Mouse (Mus musculus) lung, postnatal 25 days (tissue): ENCODE data around the gene Btbd3.

ENCODE experiments used
- DNase-seq: peaks from one replicate; pipeline ENCODE4 v3.0.0; 2022; ENCODE audit warnings: low spot score

Gene Btbd3

DNA sequence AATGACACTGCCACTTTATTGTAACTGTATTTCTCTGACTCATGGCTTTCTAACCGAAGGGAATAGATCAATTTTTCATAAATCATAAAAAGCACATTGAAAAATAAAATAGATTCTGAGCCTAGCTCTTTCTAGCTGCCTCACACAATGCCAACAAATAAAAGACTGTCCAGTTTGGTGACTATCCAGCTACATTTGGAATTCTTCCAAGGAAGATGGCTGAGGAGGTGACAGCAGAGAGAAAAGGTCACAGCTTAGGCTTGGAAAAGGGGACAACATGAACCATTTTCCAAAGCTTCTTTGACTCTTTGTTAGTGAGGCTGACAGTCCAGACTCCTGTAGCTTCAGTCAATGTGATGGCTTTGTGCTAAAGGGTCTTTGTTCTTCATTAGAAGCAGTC lies 132.2 kb downstream of the Btbd3 start:
- DNase-seq, result no peak

- no peak for DNase-seq
Observed at GRCm38 (mm10) chr2:138403046-138403445, 146.7 kb downstream of the Btbd3 start.

DNA sequence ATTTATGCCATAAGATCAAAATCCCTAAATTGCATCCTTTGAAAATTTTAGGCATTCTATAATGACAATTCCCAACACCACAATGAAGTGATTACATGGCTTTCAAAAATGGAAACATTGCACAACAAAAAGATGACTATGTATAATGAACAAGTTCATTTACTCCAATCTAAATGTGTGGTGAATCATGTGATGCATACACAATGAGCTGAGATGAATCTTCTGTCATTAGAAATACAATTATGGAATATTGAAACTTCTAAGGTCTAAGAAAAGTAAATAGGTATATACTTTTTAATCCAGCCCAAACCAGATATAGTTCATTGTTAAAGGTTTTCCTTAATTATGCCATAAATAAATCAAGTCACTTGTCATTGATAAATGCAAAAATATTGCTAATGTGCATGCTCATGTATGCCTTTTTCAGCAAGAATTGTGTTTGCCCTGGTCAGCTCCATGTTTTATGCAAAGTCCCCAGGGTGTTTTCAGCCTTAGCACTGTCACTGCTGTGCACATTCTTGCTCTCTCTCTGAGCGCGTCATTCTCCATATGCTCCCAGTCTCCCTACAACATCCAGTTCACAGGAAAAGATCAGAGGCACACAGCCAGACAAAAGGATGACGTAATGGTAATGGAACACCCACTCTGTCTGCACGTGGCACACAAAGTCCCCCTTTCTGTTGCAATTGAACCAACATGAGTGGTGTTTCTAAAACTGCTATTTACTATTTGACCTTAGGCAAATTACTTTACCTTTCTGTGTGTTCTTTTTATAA lies 149.6 kb downstream of the Btbd3 start:
- DNase-seq, result peak; percentile 2

GRCm38 (mm10) chr2:138406703-138407102 lies 150.3 kb downstream of the Btbd3 start:
- no peak for DNase-seq

DNA sequence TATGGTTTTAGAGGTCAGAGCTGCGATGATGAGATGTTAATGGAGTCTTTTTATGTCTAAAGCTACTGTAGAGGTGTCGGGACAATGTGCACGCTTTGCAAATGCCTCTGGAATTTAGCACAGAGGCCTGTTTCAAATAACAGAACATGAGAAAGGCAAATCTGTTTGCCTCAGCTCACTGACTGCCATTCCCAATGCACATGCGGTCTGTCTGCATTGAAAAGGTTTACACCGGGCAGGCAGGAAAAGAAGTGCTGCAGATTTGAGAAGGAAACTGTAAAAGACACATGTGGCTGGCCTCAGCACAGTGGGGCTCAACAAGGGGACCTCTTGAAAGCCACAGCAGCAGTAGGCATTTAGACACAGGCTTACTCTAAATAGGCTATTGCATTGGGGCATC lies 156.2 kb downstream of the Btbd3 start:
- DNase-seq, result no peak

GRCm38 (mm10) chr2:138422321-138422720 lies 166.0 kb downstream of the Btbd3 start:
- DNase-seq, result no peak

- no peak for DNase-seq
Observed at GRCm38 (mm10) chr2:138431991-138432390, 175.6 kb downstream of the Btbd3 start.

GRCm38 (mm10) chr2:138446466-138446865 lies 190.1 kb downstream of the Btbd3 start:
- DNase-seq, result no peak

GRCm38 (mm10) chr2:138446943-138447342 lies 190.6 kb downstream of the Btbd3 start:
- DNase-seq, result no peak

GRCm38 (mm10) chr2:138447681-138448080 lies 191.3 kb downstream of the Btbd3 start:
- no peak for DNase-seq

GRCm38 (mm10) chr2:138468046-138468572 lies 211.7 kb downstream of the Btbd3 start:
- no peak for DNase-seq

GRCm38 (mm10) chr2:138473407-138473806 lies 217.0 kb downstream of the Btbd3 start:
- no peak for DNase-seq

DNA sequence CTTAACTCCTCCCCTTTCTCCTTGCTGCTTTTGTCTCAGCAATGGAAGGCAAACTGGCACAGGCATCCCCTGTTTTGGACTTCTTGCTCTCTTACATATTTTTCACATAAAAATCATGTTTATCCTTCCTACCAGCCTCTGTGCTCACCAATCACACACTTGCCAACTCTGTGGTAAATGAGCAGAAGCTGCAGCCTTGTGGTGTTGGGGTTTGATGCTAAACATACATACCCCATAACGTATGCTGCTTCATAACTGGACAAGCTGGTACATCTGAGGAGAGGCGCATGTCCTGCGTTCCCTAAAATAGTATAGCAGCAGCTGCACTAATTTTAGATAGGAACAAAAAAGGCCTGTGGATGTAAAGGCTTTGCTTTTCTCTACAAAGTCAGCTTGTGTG lies 220.1 kb downstream of the Btbd3 start:
- no peak for DNase-seq

DNA sequence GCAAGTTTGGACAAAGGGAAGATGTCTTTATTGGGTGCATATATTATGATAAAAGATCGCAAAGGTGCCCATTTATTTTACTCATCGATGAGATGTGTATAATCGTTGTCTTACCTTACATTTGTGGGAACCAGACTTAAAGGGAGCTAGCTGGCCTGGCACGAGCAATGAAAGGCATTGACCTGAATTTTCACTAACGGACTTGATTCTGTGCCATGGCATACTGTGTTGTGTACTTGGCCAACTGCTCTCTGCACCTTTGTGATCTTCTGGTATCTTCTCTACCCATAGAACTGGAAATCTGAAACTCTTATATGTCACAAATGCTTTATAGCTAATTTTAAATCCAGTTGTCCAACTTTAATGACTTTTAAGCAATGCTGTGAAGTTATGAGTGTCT lies 220.9 kb downstream of the Btbd3 start:
- DNase-seq, result no peak

DNA sequence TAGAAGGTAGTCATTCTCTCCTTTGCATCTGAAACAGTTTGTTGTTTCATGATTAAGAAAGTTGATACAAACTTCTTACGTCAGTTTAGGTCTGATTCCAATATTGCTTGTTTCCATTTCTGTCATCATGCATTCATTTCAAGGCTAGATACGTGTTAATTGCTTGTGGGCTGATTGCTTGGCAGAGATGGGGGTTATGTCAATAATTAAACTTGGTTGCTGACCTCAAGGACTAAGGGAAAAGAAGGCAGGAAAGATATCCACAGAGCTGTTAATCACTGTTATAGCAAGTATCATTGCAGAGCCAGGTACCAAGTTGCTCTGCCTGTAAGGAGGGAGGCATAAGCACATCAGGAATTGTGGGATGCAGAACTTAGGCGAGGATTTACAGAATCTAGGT lies 226.2 kb downstream of the Btbd3 start:
- no peak for DNase-seq

DNA sequence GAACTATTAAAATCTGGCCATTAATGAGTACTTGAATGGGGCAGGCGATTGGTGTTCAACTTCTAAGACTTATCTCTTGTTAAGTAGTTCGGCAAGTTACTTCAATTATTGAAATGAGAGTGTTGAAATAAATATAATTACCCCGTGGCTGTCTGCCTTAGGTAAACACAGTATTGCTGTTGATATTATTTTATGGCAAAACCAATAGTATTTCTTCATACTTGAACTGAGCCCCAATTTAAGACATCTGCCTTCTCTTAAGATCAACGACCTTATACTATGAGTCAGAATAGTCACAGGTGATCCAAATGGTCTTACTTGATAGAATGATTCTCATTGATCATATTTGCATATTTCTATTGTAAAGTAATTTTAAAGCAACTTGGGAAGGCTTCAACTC lies 228.5 kb downstream of the Btbd3 start:
- no peak for DNase-seq

DNA sequence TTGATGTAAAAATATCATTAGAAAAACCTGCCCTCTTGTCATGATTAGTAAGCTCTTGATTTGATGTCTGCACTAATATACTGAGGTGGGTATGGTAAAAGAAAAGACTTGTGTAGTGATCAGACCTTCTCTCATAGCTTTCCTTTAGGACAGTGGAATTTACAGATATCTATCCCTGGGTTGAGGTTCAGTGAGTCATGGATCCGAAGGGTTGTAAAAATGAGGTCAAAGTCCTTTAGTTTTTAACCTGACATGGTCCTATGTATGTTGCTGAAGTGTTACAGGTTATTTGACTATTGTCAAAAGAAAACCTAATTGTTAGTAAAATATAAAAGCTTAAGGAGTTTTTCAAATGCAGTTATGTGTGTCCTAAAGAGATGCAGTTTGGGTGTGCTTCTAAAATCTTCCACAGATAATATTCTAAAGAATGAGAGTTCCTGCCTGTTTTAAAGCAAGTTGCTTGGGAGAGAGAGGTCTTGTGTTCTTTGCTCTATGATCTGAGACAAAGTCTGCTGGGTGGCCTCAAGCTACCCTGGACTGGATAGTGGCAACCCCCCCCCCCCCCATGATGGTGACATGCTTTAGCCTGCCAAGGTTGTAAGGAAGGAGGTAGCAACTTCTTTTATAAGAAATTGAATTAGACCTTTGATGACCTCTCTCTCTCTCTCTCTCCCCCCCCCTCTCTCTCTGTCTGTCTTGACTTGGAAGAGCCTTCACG lies 234.5 kb downstream of the Btbd3 start:
- no peak for DNase-seq

GRCm38 (mm10) chr2:138492176-138492575 lies 235.8 kb downstream of the Btbd3 start:
- DNase-seq, result no peak

- no peak for DNase-seq
Observed at GRCm38 (mm10) chr2:138503866-138504380, 247.6 kb downstream of the Btbd3 start.

- DNase-seq, result no peak
Observed at GRCm38 (mm10) chr2:138515531-138515930, 259.2 kb downstream of the Btbd3 start.

DNA sequence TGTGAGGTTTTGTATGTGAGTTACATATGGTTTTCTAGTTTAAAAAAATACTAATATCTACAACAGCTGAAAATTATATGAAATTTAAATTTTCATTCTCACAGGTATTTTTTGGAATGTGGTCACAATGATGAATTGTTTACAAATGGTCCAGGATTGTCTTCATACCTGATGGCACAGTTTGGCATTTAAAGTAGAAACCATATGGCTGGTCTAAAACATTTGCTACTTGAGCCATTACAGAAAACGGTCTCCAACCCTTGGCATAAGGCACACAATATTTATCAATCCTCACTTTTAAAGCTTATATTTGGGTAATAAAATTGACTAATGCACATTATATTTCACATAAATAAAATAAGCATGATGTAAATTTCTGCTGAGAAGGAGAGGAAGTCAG lies 272.1 kb downstream of the Btbd3 start:
- no peak for DNase-seq

DNA sequence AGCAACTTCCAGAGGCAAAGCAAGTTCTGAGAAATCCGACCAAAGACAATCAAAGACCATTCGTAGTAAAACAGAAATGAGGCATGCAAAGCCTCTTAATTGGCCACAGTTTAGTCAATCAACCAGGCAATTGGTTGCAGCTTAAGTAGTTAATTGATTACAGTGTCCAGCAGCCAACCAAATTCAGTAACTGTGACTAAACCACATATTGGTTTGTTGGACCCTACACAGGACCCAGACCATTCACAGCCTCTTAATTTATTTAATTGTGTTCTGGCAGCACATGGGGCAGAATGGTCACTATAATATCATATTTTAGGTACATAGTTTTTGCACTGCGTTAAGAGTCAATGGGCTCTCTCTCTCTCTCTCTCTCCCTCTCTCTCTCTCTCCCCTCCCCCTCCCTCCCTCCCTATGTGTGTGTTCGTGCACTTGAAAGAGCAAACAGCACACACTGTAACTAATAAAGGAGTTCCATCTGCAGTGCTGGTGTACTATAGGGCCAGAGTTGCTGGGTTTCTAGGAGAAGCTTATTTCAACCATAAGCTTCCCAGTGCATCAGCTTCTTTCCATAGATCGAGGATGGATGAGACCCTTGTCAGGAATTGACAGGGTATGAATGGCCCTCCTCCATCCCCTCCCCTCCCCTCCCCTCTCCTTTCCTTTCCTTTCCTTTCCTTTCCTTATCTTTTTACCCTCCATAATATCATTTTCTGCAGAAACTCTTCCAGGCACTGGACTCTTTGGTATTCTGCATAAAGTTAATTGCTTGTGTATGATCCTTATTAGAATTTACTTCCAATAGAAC lies 275.0 kb downstream of the Btbd3 start:
- no peak for DNase-seq
